Mouse (Mus musculus) thymus, adult 2 months (tissue): ENCODE data around the gene Cops4. TPM values are rescaled to one million over a fixed set of nuclear protein-coding genes. Genes with fewer than 3 reads are reported as not detected.

Source experiments
- DNase-seq: peaks from one replicate; pipeline ENCODE4 v3.0.0; 2021
- H3K27ac ChIP-seq: fragments of 200-500 bp; 2 replicates; pipeline ENCODE4 v1.5.1; 2012; ENCODE audit warnings: low read length, control low read depth; ENCODE audit not compliant: control insufficient read depth, insufficient read depth
- H3K27me3 ChIP-seq: fragments of 200-500 bp; 2 replicates; pipeline ENCODE4 v1.6.1; 2012; ENCODE audit warnings: mild to moderate bottlenecking, low read length, moderate library complexity, mixed read lengths; ENCODE audit not compliant: control insufficient read depth, insufficient read depth
- H3K36me3 ChIP-seq: fragments of 200-500 bp; 2 replicates; pipeline ENCODE4 v1.6.1; 2012; ENCODE audit warnings: mild to moderate bottlenecking, low read length, moderate library complexity; ENCODE audit not compliant: control insufficient read depth, insufficient read depth
- H3K4me1 ChIP-seq: fragments of 200-500 bp; replicated peaks from 2 replicates; pipeline ENCODE4 v1.6.1; 2012; ENCODE audit warnings: low read length; ENCODE audit not compliant: control insufficient read depth, insufficient read depth
- H3K4me3 ChIP-seq: fragments of 200-500 bp; 2 replicates; pipeline ENCODE4 v1.5.1; 2012; ENCODE audit warnings: mild to moderate bottlenecking, low read length, control low read depth, moderate library complexity; ENCODE audit not compliant: control insufficient read depth, insufficient read depth
- CTCF ChIP-seq: fragments of 200-500 bp; IDR thresholded peaks from 2 replicates; pipeline ENCODE4 v1.5.1; 2012; ENCODE audit warnings: mild to moderate bottlenecking, control low read depth, low read length, moderate library complexity, borderline replicate concordance; ENCODE audit not compliant: control insufficient read depth, poor library complexity, insufficient read depth; ENCODE audit errors: extremely low read depth
- POLR2A ChIP-seq: fragments of 200-500 bp; IDR thresholded peaks from 2 replicates; pipeline ENCODE4 v1.6.1; 2012; ENCODE audit warnings: mild to moderate bottlenecking, low read length, control low read depth, moderate library complexity; ENCODE audit not compliant: control insufficient read depth, poor library complexity, insufficient read depth; ENCODE audit errors: extremely low read depth
- WGBS: fragments of 180-500 bp; shearing (Covaris S2); methylation state at CpG from one replicate; pipeline ENCODE4 v1.1.7; 2018; 5-methylcytosine and 5-hydroxymethylcytosine counted together
- polyA plus RNA-seq: library from polyadenylated mRNA; depleted of rRNA; stranded (reverse); fragments of >200 nt; gene quantifications from 2 replicates; pipeline ENCODE4 v1.2.3, GENCODE M21; 2012

Gene Cops4
- polyA plus RNA-seq, 1 experiment: 24.8 TPM

DNA sequence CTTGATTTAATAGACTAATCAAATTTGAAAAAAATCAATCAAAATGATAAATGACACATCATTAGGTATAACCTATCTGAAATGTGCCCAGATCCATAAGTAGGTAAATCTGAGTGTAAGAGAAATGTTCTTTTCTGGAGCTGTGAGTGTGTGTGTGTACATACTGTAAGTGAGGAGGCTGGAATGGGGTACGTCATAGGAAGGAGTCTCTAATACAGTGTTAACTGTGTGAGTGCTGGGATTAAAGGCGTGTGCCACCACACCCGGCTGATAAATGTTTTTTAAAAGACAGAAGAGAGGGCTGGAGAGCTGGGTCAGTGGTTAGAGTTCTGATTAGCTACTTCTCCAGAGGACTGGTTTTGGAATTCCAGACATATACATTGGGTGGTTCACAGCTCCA is 7.5 kb downstream of the Cops4 start:
- Histone ChIP-seq H3K4me1 (peaks cover 2% of the 10 kb centered on the region), H3K27ac (no peak overlapping the region), H3K27me3 (no peaks in the 10 kb centered on the region), H3K4me3 (no peak overlapping the region), H3K36me3 (peaks cover 20% of the 10 kb centered on the region)
- no peak for DNase-seq
- no peak for TF ChIP-seq POLR2A
- no peak for TF ChIP-seq CTCF
- WGBS: 72% methylated on average over 3 of the region's 3 CpGs

GRCm38 (mm10) chr5:100526164-100526563 is 8.1 kb downstream of the Cops4 start:
- no peak overlapping the region for H3K27ac ChIP-seq

DNA sequence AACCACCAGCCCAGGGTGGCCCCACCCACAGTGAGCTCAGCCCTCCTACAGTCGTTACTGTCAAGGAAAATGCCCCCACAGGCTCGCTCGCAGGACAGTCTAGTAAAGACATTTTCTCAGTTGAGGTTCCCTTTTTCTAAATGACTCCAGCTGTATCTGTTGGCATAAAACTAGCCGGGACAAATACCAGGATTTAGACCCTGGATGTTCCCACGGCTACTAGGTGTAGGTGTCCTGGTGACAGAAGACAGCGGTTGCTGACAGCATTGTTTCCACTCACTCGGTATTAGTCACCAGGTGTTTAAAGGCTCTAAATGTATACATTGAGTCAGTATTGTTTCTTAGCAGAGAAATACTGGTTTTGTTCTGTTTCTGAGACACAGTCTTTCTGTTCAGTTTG is 17.7 kb downstream of the Cops4 start:
- no peak overlapping the region for H3K4me3 ChIP-seq
- H3K36me3 ChIP-seq: peaks cover 41% of the 10 kb centered on the region
- WGBS: 91% methylated on average over 7 of the region's 7 CpGs
- no peak for DNase-seq
- H3K4me1 ChIP-seq: no peaks in the 10 kb centered on the region
- H3K27me3 ChIP-seq: no peaks in the 10 kb centered on the region
- TF ChIP-seq POLR2A (no peak), CTCF (no peak)
- no peak overlapping the region for H3K27ac ChIP-seq

More at GRCm38 (mm10) chr5:100526164-100526563, 8.1 kb downstream of the Cops4 start:
- H3K27me3 ChIP-seq: no peaks in the 10 kb centered on the region
- H3K36me3 ChIP-seq: peaks cover 26% of the 10 kb centered on the region
- H3K4me1 ChIP-seq: peaks cover 2% of the 10 kb centered on the region
- 6% methylated on average over 7 of the region's 7 CpGs for WGBS
- DNase-seq: peak; percentile 52
- no peak overlapping the region for H3K4me3 ChIP-seq
- TF ChIP-seq CTCF (no peak), POLR2A (no peak)

DNA sequence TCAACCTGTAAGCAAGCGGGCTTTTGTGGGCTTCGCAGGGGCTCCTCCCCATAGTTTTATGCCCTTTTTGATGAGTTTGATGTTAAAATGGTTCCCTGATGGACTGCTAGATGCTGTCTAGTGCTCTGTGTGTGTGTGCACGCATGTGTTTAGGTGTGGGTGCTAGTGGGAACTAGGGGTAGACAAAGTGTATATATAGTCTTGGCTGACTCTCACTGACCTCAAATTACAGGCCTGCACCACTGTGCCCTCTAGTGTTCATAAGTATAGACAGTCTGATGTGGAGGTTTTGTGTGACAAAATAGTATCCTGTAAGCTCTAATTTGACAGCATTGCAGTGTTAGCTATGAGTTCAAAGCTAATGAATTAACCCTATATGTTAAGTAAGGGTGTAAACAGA is 18.5 kb downstream of the Cops4 start:
- no peak overlapping the region for H3K27ac ChIP-seq
- H3K4me1 ChIP-seq: no peaks in the 10 kb centered on the region
- 79% methylated on average over 3 of the region's 3 CpGs for WGBS
- no peak overlapping the region for H3K4me3 ChIP-seq
- no peaks in the 10 kb centered on the region for H3K27me3 ChIP-seq
- DNase-seq: peak; percentile 36
- peaks cover 35% of the 10 kb centered on the region for H3K36me3 ChIP-seq
- TF ChIP-seq POLR2A (no peak), CTCF (no peak)

GRCm38 (mm10) chr5:100546294-100547080 is 28.4 kb downstream of the Cops4 start:
- no peak overlapping the region for H3K27ac ChIP-seq
- no peaks in the 10 kb centered on the region for H3K27me3 ChIP-seq
- H3K4me1 ChIP-seq: no peaks in the 10 kb centered on the region
- WGBS: 85% methylated on average over 6 of the region's 6 CpGs
- H3K4me3 ChIP-seq: no peak overlapping the region
- TF ChIP-seq CTCF: no peak
- TF ChIP-seq POLR2A: no peak
- no peak for DNase-seq
- peaks cover 69% of the 10 kb centered on the region for H3K36me3 ChIP-seq

DNA sequence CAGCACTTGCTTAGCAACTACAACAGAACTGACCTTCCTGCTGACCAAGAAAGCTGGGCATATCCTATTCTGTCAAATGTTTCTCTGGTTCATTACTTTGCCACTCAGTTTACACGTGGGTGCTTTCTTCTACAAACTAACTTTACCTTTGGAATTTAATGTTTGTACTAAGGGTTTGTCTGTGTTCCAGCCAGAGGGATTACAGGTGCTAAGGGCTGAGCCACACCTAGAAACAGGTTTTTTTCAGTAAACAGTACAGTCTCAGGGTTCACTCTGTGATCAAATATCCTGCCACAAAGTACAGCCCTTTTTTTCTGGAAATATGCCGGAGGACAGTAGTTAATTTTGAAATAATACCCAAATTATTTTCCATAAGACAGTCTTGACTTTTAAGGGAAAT is 30.1 kb downstream of the Cops4 start:
- no peak for DNase-seq
- no peaks in the 10 kb centered on the region for H3K27me3 ChIP-seq
- no peaks in the 10 kb centered on the region for H3K4me1 ChIP-seq
- WGBS: 95% methylated on average over 2 of the region's 2 CpGs
- TF ChIP-seq POLR2A (no peak), CTCF (no peak)
- peaks cover 55% of the 10 kb centered on the region for H3K36me3 ChIP-seq
- H3K27ac ChIP-seq: no peak overlapping the region
- H3K4me3 ChIP-seq: no peak overlapping the region
